Mouse (Mus musculus): ENCODE data around the gene Ano1. TPM values are rescaled to one million over a fixed set of nuclear protein-coding genes. Genes with fewer than 3 reads are reported as not detected.

The Ano1 gene
- polyA plus RNA-seq, 1 experiment: 3.0 TPM

GRCm38 (mm10) chr7:144611595-144611994 is 140.2 kb downstream of the Ano1 start:
- TF ChIP-seq CTCF (IDR thresholded peaks at IDR 0.05; ENCODE audit: extremely low read depth, insufficient read depth, low read length) (no peak), POLR2A (IDR thresholded peaks at IDR 0.05; ENCODE audit: extremely low read depth, insufficient read depth, low read length) (no peak)
- H3K4me3 ChIP-seq (ENCODE audit: insufficient read depth, low read length): no peak overlapping the region

GRCm38 (mm10) chr7:144609568-144609967 is 142.2 kb downstream of the Ano1 start:
- no peak overlapping the region for H3K4me3 ChIP-seq (ENCODE audit: insufficient read depth, low read length)
- no peaks in the 10 kb centered on the region for H3K4me1 ChIP-seq (ENCODE audit: control insufficient read depth, insufficient read depth, low read length)
- no peak overlapping the region for H3K27ac ChIP-seq (ENCODE audit: insufficient read depth, low read length)
- TF ChIP-seq POLR2A (IDR thresholded peaks at IDR 0.05; ENCODE audit: extremely low read depth, insufficient read depth, low read length) (no peak), CTCF (IDR thresholded peaks at IDR 0.05; ENCODE audit: extremely low read depth, insufficient read depth, low read length) (no peak)

More at GRCm38 (mm10) chr7:144611595-144611994, 140.2 kb downstream of the Ano1 start:
- Histone ChIP-seq H3K4me1 (ENCODE audit: control insufficient read depth, insufficient read depth, low read length) (no peaks in the 10 kb centered on the region), H3K27ac (ENCODE audit: insufficient read depth, low read length) (no peak overlapping the region)

- no peak overlapping the region for H3K4me3 ChIP-seq (ENCODE audit: insufficient read depth, low read length)
- TF ChIP-seq POLR2A (IDR thresholded peaks at IDR 0.05; ENCODE audit: extremely low read depth, insufficient read depth, low read length): no peak
- no peak for TF ChIP-seq CTCF (IDR thresholded peaks at IDR 0.05; ENCODE audit: extremely low read depth, insufficient read depth, low read length)
- H3K27ac ChIP-seq (ENCODE audit: insufficient read depth, low read length): no peak overlapping the region
- H3K4me1 ChIP-seq (ENCODE audit: control insufficient read depth, insufficient read depth, low read length): no peaks in the 10 kb centered on the region
Observed at GRCm38 (mm10) chr7:144607862-144608261, 143.9 kb downstream of the Ano1 start.

GRCm38 (mm10) chr7:144604735-144605134 is 147.0 kb downstream of the Ano1 start:
- no peak overlapping the region for H3K27ac ChIP-seq (ENCODE audit: insufficient read depth, low read length)
- H3K4me3 ChIP-seq (ENCODE audit: insufficient read depth, low read length): no peak overlapping the region
- no peaks in the 10 kb centered on the region for H3K4me1 ChIP-seq (ENCODE audit: control insufficient read depth, insufficient read depth, low read length)
- no peak for TF ChIP-seq POLR2A (IDR thresholded peaks at IDR 0.05; ENCODE audit: extremely low read depth, insufficient read depth, low read length)
- TF ChIP-seq CTCF (IDR thresholded peaks at IDR 0.05; ENCODE audit: extremely low read depth, insufficient read depth, low read length): no peak

GRCm38 (mm10) chr7:144604291-144604690 is 147.5 kb downstream of the Ano1 start:
- TF ChIP-seq POLR2A (IDR thresholded peaks at IDR 0.05; ENCODE audit: extremely low read depth, insufficient read depth, low read length) (no peak), CTCF (IDR thresholded peaks at IDR 0.05; ENCODE audit: extremely low read depth, insufficient read depth, low read length) (no peak)
- Histone ChIP-seq H3K4me3 (ENCODE audit: insufficient read depth, low read length) (no peak overlapping the region), H3K4me1 (ENCODE audit: control insufficient read depth, insufficient read depth, low read length) (no peaks in the 10 kb centered on the region), H3K27ac (ENCODE audit: insufficient read depth, low read length) (no peak overlapping the region)

GRCm38 (mm10) chr7:144600333-144600900 is 151.4 kb downstream of the Ano1 start:
- TF ChIP-seq POLR2A (IDR thresholded peaks at IDR 0.05; ENCODE audit: extremely low read depth, insufficient read depth, low read length): no peak
- no peak for TF ChIP-seq CTCF (IDR thresholded peaks at IDR 0.05; ENCODE audit: extremely low read depth, insufficient read depth, low read length)
- no peak overlapping the region for H3K4me3 ChIP-seq (ENCODE audit: insufficient read depth, low read length)
- no peak overlapping the region for H3K27ac ChIP-seq (ENCODE audit: insufficient read depth, low read length)
- no peaks in the 10 kb centered on the region for H3K4me1 ChIP-seq (ENCODE audit: control insufficient read depth, insufficient read depth, low read length)

GRCm38 (mm10) chr7:144589508-144589907 is 162.3 kb downstream of the Ano1 start:
- H3K27ac ChIP-seq (ENCODE audit: insufficient read depth, low read length): no peak overlapping the region
- TF ChIP-seq CTCF (IDR thresholded peaks at IDR 0.05; ENCODE audit: extremely low read depth, insufficient read depth, low read length): peak; percentile 41
- no peak for TF ChIP-seq POLR2A (IDR thresholded peaks at IDR 0.05; ENCODE audit: extremely low read depth, insufficient read depth, low read length)
- no peaks in the 10 kb centered on the region for H3K4me1 ChIP-seq (ENCODE audit: control insufficient read depth, insufficient read depth, low read length)
- H3K4me3 ChIP-seq (ENCODE audit: insufficient read depth, low read length): no peak overlapping the region

GRCm38 (mm10) chr7:144587291-144587690 is 164.5 kb downstream of the Ano1 start:
- H3K4me3 ChIP-seq (ENCODE audit: insufficient read depth, low read length): no peak overlapping the region
- no peak for TF ChIP-seq POLR2A (IDR thresholded peaks at IDR 0.05; ENCODE audit: extremely low read depth, insufficient read depth, low read length)
- TF ChIP-seq CTCF (IDR thresholded peaks at IDR 0.05; ENCODE audit: extremely low read depth, insufficient read depth, low read length): peak; percentile 74
- H3K27ac ChIP-seq (ENCODE audit: insufficient read depth, low read length): no peak overlapping the region
- H3K4me1 ChIP-seq (ENCODE audit: control insufficient read depth, insufficient read depth, low read length): no peaks in the 10 kb centered on the region

- Histone ChIP-seq H3K4me1 (ENCODE audit: control insufficient read depth, insufficient read depth, low read length) (peaks cover 2% of the 10 kb centered on the region; the same call in 1 of the 2 replicates), H3K27ac (ENCODE audit: insufficient read depth, low read length) (no peak overlapping the region), H3K4me3 (ENCODE audit: insufficient read depth, low read length) (no peak overlapping the region)
- TF ChIP-seq CTCF (IDR thresholded peaks at IDR 0.05; ENCODE audit: extremely low read depth, insufficient read depth, low read length) (peak; percentile 93), POLR2A (IDR thresholded peaks at IDR 0.05; ENCODE audit: extremely low read depth, insufficient read depth, low read length) (no peak)
Observed at GRCm38 (mm10) chr7:144585648-144586047, 166.1 kb downstream of the Ano1 start.

GRCm38 (mm10) chr7:144583619-144584018 is 168.2 kb downstream of the Ano1 start:
- Histone ChIP-seq H3K4me3 (ENCODE audit: insufficient read depth, low read length) (no peak overlapping the region), H3K27ac (ENCODE audit: insufficient read depth, low read length) (no peak overlapping the region), H3K4me1 (ENCODE audit: control insufficient read depth, insufficient read depth, low read length) (peaks cover 2% of the 10 kb centered on the region; the same call in 1 of the 2 replicates)
- TF ChIP-seq POLR2A (IDR thresholded peaks at IDR 0.05; ENCODE audit: extremely low read depth, insufficient read depth, low read length) (no peak), CTCF (IDR thresholded peaks at IDR 0.05; ENCODE audit: extremely low read depth, insufficient read depth, low read length) (peak; percentile 52)
